Mouse (Mus musculus) ovary, adult 2 months (tissue): ENCODE data around the gene Gm10770. TPM values are rescaled to one million over a fixed set of nuclear protein-coding genes. Genes with fewer than 3 reads are reported as not detected.

Experiments used
- polyA plus RNA-seq: library from polyadenylated mRNA; depleted of rRNA; stranded (reverse); fragments of >200 nt; gene quantifications from 2 replicates; pipeline ENCODE4 v1.2.3, GENCODE M21; 2012; rRNA removed

Gene Gm10770
- not detected in 2 replicates for polyA plus RNA-seq

GRCm38 (mm10) chr2:150179579-150179978 is at the start of gene Gm10770:
Gene Gm10770 (minus strand): TSS chr2:150179679.

GRCm38 (mm10) chr2:150217600-150218362 is 38.3 kb upstream of the Gm10770 start, which contains the start of gene Zfp937:
Gene Zfp937 (plus strand): TSS chr2:150218073.

GRCm38 (mm10) chr2:150181570-150181999 is 2.1 kb upstream of the Gm10770 start, which contains the start of gene Gm14139:
Gene Gm14139 (plus strand): TSS chr2:150181755.

GRCm38 (mm10) chr2:150136435-150136897 is 43.0 kb downstream of the Gm10770 start, which contains the start of gene Zfp120:
Gene Zfp120 (minus strand): TSS chr2:150136708.

Other genes starting within 250 kb of the Gm10770 start
- gene Zfp120, start 43.0 kb downstream of the Gm10770 start, polyA plus RNA-seq: 0.56 and 1.1 TPM in 2 replicates
- not detected in 2 replicates for gene Gm14139, start 2.1 kb upstream of the Gm10770 start, polyA plus RNA-seq
- gene Zfp937, start 38.4 kb upstream of the Gm10770 start, polyA plus RNA-seq: 0.31 and 0.35 TPM in 2 replicates
- 0.14 TPM in 1 of 2 replicates, not detected in the other for gene Gm21994, start 75.9 kb upstream of the Gm10770 start, polyA plus RNA-seq
- not detected in 2 replicates for gene Gm14124, start 77.8 kb upstream of the Gm10770 start, polyA plus RNA-seq
- gene Gm10130, start 144.0 kb upstream of the Gm10770 start, polyA plus RNA-seq: not detected in 2 replicates
- 1.5 TPM in 2 replicates for gene 3300002I08Rik, start 183.1 kb upstream of the Gm10770 start, polyA plus RNA-seq